23 mouse cellular contexts compared by ENCODE assay signal in the genomic region with DNA sequence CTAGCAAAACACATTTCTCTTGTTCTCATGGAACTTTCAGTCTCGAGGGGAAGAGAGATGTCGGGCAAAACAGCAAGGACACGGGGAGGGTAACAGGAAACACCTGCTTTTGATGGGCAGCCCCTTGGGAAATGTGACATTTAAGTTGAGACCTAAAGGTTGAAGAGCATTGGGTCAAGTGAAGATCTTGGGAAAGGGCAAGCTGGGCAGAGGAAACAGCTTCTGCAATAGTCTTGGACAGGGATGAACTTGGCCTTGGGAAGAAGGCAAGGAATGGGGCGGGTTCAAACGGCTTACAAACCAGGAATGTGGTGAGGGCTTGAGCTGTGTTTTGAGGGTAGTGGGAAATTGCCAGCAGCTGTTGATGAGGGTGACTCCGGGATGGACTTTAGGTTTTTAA.
"Had no signal": no experiment of that assay in that cellular context is flagged by ENCODE, and none has a peak within 500 bp of the region (broad histone marks: within the 10 kb centered on the region; RNA-seq: fewer than 3 reads in every experiment).

No protein-coding gene starts in this region.

- H3K4me3 ChIP-seq: intestine, embryonic 15.5 days; left cerebral cortex, adult 2 months; limb, embryonic 10.5 days; limb, embryonic 13.5 days; liver, embryonic 12.5 days; liver, embryonic 15.5 days; lung, embryonic 15.5 days; megakaryocyte, embryonic 14.5 days; midbrain, embryonic 10.5 days; midbrain, embryonic 13.5 days had no signal

- H3K27ac ChIP-seq: intestine, embryonic 15.5 days; kidney, postnatal 0 days; left cerebral cortex, adult 2 months; limb, embryonic 10.5 days; limb, embryonic 13.5 days; liver, embryonic 12.5 days; liver, embryonic 15.5 days; lung, embryonic 15.5 days; midbrain, embryonic 10.5 days; midbrain, embryonic 13.5 days; stomach, postnatal 0 days had no signal

- H3K9ac ChIP-seq: intestine, embryonic 15.5 days; limb, embryonic 13.5 days; liver, embryonic 12.5 days; liver, embryonic 15.5 days; lung, embryonic 15.5 days; midbrain, embryonic 13.5 days had no signal

- H3K27me3 ChIP-seq: intestine, embryonic 15.5 days; limb, embryonic 13.5 days; liver, embryonic 15.5 days; lung, embryonic 15.5 days; midbrain, embryonic 13.5 days had no signal

- H3K4me1 ChIP-seq: liver, embryonic 15.5 days had no signal

- H3K36me3 ChIP-seq: intestine, embryonic 15.5 days; limb, embryonic 10.5 days; limb, embryonic 13.5 days; liver, embryonic 12.5 days; liver, embryonic 15.5 days; lung, embryonic 15.5 days; midbrain, embryonic 10.5 days; midbrain, embryonic 13.5 days had no signal

- H3K9me3 ChIP-seq: intestine, embryonic 15.5 days; limb, embryonic 10.5 days; limb, embryonic 13.5 days; liver, embryonic 12.5 days; liver, embryonic 15.5 days; lung, embryonic 15.5 days; megakaryocyte, embryonic 14.5 days; midbrain, embryonic 10.5 days; midbrain, embryonic 13.5 days had no signal

- DNase-seq: kidney, adult 11 months; layer of hippocampus, postnatal 36 days; liver; lung, postnatal 10 days; lung, postnatal 36 days; right cerebral cortex, postnatal 14 days; right cerebral cortex, postnatal 4 days; thymus, adult 2 months; thymus, postnatal 14 days; thymus, postnatal 4 days had no signal

- ATAC-seq: intestine, embryonic 15.5 days; liver, embryonic 12.5 days; midbrain, embryonic 13.5 days; midbrain, embryonic 16.5 days had no signal

- H3K4me2 ChIP-seq: intestine, embryonic 15.5 days; limb, embryonic 13.5 days; liver, embryonic 12.5 days; liver, embryonic 15.5 days; lung, embryonic 15.5 days; midbrain, embryonic 13.5 days had no signal
